Mouse (Mus musculus): ENCODE data around the gene Il1rl1.

Il1rl1 gene

GRCm38 (mm10) chr1:40428910-40429675 lies at the start of gene Il1rl1:
TSS of gene Il1rl1 (plus strand) at chr1:40429570.
- CTCF ChIA-PET, result no interaction called here

- CTCF ChIA-PET, result interaction anchor here (0.6 to 1.3 kb wide), 2 partner anchors 164 to 265 kb away, joined by 3 to 4 read pairs; no protein-coding TSS in a partner anchor
Measured at GRCm38 (mm10) chr1:40380111-40380510, 49.3 kb upstream of the Il1rl1 start.

DNA sequence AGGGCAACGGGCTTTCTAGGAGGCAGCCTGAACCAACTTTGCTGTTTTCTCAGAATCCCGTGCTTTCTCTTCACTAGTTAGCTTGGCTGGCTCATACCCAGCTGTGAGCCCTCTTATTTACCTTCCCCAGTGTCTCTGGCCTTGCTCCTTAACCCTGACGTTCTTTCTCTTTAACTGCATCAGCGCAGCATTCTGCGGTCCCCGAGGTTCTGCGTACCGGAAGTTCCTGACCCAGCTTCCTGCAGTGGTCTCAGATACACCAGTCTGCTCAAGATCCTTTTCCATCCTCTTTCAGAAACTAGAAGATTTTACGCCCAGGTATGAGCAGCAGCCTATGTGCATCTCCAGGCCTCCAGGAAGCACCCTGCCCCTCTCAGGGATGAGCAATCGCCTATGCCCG lies 48.4 kb upstream of the Il1rl1 start:
- CTCF ChIA-PET, result interaction anchor here (1.3 kb wide), 1 partner anchor 266 kb away, joined by 4 read pairs; no protein-coding TSS in a partner anchor

DNA sequence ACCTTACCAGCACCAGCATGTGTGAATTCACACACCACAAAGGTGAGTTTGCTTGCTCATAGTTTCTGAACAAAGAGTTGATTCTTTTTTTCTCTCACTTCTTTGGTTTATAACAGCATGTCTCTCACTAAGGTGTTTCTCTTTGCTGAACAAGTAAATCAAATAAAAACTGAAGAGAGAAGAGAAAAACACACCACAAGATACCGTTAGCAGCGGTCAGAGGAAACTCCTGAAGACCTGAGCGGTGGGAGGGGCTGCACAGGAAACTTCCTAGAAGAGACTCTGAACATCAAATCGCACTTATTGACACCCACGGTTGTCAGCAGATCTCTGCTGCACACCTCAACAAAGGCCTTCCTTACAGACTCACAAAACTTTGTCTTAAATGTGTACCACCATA lies 46.5 kb upstream of the Il1rl1 start:
- CTCF ChIA-PET, result no interaction called here

DNA sequence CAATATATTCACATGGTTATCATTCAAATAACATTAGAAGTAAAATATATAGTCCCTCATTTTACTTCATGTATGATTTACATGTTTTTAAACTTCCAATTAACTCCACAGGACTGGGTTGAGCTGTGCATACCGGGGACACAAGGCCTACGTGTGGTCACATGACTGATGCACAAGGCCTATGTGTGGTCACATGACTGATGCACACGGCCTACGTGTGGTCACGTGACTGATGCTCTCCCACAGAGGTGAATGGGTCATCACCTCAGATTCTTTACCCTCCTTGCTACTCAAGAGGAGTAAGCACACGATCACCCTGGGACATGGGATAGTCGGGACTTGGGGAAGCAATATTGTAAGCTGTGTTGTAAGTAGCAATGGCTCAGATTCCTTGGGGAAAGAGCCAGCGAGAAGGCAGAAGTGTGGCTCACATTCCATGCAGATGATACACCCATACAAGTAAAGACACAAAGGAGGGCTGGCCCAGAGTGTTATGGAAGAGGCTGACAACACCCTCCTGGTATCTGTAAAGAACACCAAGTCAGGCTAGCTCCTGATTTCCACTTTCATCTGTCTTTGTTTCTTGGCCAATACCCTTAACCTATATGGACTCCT lies 44.3 kb upstream of the Il1rl1 start:
- CTCF ChIA-PET, result no interaction called here

- CTCF ChIA-PET, result no interaction called here
Measured at GRCm38 (mm10) chr1:40391374-40391773, 38.0 kb upstream of the Il1rl1 start.

DNA sequence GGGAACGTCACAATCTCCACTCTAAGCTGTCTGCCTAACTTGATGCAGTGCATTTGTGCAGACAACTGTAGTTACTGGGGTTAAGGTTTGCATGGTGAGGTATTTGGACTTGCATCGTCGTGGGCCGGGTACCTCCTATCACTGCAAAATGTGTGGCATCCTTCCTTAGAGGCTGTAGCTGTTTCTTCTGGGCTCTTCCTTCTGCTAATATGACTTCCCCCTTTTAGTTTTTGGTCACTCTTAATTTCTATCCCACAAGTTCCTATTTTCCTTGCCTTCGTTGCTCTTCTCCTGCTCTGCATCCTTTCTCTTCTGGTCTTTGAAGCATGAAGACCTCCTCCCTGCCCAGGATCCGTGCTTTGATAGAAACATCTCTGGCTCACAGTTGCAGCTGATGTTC lies 36.8 kb upstream of the Il1rl1 start:
- CTCF ChIA-PET, result no interaction called here

- CTCF ChIA-PET, result no interaction called here
Measured at GRCm38 (mm10) chr1:40393214-40393613, 36.2 kb upstream of the Il1rl1 start.

- CTCF ChIA-PET, result no interaction called here
Measured at GRCm38 (mm10) chr1:40399639-40400038, 29.7 kb upstream of the Il1rl1 start.

GRCm38 (mm10) chr1:40404682-40405081 lies 24.7 kb upstream of the Il1rl1 start:
- CTCF ChIA-PET, result no interaction called here

DNA sequence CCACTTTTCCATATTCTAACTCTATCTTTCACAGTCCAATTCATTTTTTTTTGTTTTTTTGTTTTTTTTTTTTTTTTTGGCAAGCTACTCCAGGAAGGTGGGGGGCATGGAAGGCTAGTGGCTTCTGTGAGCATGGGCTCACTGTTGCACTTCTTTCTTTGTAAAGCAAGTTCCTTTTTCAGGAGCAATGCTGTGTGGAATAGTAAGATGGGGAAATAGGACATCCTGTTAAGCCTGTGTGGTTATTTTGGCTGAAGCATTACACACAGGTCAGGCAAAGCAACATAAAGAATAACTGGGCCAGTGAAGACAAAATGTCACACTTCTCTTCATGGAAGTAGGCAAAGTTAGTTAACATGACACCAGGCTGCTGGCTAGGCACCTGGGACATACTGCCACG lies 19.5 kb upstream of the Il1rl1 start:
- CTCF ChIA-PET, result no interaction called here

DNA sequence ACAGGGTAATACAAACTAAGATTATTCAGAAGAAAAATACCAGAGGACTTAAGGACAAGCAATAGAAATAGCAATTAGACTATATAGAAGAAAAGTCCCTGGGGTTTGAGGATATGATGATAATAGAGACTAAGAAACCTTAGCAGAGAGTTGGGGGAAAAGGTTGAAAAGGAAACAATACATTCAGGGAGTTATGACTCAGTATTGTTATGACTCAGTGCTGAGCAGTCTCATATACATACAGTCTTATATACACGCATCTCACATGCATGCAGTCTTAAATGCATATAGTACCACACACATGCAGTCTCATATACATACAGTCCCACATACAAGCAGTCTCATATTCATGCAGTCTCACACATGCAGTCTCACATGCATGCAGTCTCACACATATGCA lies 16.3 kb upstream of the Il1rl1 start:
- CTCF ChIA-PET, result no interaction called here

DNA sequence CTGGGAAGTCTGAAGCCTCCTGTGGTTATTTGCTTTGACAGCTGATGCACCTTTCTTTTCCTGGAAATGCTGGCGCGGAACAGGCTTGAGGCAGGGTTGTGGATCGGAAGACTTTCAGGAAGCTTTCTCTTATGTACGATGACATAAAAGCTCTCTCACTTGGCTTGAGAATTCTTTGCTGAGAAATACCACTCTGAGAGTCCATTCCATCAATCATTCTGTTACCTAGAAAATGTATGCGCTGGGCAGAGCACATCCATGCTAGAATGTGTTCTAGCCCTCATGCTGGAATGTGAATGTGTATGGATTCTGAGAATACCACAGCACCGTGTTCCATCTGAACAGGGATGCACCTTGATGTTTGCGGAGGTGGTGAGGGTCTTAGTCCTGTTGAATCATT lies 15.1 kb upstream of the Il1rl1 start:
- CTCF ChIA-PET, result no interaction called here

- CTCF ChIA-PET, result interaction anchor here (0.5 kb wide), 1 partner anchor 19 kb away, joined by 4 read pairs; no protein-coding TSS in a partner anchor
Measured at GRCm38 (mm10) chr1:40414863-40415656, 14.3 kb upstream of the Il1rl1 start.

DNA sequence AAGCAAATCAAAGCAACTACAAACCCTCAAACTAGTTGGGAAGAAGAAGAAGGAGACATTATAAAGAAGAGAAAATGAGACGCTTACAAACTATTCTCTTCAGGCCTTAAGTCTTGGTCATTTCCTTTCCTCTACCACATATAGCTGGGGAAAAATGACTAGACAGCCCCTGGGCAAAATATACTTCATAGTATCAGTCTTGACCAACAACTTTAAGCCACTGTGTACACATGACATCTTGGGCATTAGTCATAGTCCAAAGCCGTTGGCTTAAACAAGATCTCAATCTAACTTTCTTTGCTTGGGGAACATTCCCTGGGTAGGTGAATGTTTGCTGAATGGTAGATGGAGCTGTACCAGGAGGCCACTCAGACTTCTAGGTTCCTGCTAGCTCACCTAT lies 12.3 kb upstream of the Il1rl1 start:
- CTCF ChIA-PET, result no interaction called here

DNA sequence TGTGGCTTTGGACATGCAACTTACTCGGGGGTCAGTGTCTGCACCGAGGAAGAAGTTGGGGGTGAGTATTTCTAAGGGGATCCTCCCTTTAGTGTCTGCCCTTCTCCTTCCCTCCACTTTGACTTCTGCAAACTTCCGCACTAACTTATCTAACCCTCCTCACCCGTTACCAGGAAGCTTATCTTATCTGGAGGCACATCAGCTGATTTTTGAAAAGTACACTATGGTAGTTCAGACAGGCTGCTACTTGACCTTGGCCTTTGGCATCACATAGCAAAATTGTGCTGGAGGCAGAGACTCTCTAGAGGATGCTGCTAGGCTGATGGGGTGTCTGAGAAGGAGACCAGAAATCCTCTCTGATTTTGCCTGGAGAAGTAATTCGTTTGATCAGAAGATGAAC lies 10.9 kb upstream of the Il1rl1 start:
- CTCF ChIA-PET, result no interaction called here

GRCm38 (mm10) chr1:40423892-40424291 lies 5.5 kb upstream of the Il1rl1 start:
- CTCF ChIA-PET, result no interaction called here

GRCm38 (mm10) chr1:40427270-40427669 lies 2.1 kb upstream of the Il1rl1 start:
- CTCF ChIA-PET, result no interaction called here

DNA sequence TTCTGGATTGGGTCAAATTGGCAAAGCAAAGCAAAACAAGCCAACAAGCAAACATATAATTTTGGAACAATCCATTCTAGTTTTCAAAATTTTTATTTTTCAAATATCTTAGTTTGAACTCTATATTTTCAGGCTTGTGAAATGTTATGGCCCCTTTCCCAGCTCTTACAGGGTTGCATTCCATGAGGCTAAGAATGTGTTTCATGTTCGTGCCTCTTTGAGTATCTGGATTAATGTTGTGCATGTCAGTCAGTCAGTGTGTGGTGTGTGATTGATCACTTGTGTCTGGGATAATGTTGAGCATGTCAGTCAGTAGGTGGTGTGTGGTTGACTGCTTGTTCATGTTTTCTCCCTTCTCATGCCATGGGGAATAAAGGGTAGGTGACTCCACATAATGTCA lies 1.5 kb upstream of the Il1rl1 start:
- CTCF ChIA-PET, result no interaction called here

DNA sequence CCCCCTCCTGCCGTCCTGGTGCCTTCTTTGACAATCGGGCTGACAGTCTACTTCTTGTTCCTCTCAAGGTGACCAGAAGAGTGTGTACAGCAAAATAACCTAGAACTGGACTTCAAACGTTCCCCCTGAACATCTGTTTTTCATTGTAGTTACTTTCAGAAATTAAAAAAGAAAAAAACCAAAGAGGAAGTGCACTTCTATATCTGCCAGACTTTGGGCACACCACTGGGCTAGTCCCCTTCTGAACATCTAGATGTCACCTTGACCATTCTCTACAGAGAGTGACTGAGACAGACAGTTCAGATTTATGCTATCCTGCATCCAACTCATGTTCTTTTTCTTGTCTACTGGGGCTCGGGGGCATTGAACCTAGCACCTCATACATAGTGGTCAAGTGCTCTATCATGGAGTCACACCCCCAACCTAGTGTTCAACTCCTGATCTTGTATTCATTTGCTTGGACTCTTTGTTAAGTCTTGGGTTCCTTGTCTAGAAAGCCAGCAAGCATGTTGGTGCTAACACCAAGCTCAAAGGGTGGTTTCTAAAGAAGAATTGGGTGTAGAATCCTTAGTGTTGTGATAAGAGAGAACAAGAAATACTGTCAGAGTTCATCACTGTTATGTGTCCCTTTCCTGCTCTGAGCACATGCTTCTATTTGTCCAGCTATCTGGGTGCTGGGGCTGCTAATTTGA lies 919 bp downstream of the Il1rl1 start:
- CTCF ChIA-PET, result no interaction called here

DNA sequence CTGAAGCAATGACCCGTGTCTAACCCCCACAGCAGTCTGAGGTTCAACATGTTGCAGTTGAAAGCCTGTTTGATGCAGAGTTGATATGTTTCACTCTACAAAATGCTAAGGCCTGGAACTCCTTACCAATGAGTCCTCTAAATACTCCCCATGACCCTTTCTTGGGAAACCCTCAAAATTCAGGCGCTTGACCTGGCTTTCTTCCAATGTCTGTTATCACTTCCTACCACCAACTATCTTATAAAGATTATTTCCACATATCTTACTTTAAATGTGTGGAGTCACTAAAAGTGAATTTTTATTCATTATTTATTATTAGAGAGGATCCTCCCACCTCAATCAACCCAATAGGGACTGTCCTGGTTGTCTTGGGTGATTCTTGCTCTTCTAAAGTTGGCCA lies 2.8 kb downstream of the Il1rl1 start:
- CTCF ChIA-PET, result no interaction called here

DNA sequence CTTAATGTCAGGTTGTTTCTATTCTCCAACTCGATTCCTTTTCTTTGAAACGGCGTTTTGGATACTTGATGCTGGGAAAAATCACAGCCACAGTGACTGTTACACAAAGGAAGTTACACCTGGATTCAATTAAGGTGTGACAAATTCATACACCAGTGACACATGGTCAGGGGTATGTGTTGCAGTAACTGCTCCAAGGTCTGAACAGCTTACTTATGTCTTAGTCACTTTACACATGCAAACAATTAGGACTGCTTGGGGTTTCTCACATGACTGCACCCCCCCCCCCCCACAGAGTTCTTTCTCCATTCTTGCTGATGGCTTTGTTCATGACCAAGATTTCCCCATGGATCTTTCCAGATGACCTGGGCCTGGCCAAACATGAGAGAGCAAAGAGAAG lies 6.6 kb downstream of the Il1rl1 start:
- CTCF ChIA-PET, result no interaction called here

Measured in spleen, embryonic (tissue).